Mouse (Mus musculus) brain, embryonic 14.5 days (tissue): ENCODE results near the gene Retreg2.

Experiments used
- CTCF ChIP-seq: fragments of 200-500 bp; IDR thresholded peaks from 2 replicates; pipeline ENCODE4 v1.5.1; 2012; ENCODE audit warnings: inconsistent platforms, mild to moderate bottlenecking, moderate library complexity, borderline replicate concordance; ENCODE audit not compliant: insufficient read depth, insufficient read length; ENCODE audit errors: extremely low read depth
- POLR2A ChIP-seq: fragments of 200-500 bp; IDR thresholded peaks from 2 replicates; pipeline ENCODE4 v1.6.1; 2012; ENCODE audit warnings: mild to moderate bottlenecking, inconsistent platforms, borderline replicate concordance; ENCODE audit not compliant: poor library complexity, insufficient read depth, insufficient read length, severe bottlenecking; ENCODE audit errors: extremely low read depth

DNA sequence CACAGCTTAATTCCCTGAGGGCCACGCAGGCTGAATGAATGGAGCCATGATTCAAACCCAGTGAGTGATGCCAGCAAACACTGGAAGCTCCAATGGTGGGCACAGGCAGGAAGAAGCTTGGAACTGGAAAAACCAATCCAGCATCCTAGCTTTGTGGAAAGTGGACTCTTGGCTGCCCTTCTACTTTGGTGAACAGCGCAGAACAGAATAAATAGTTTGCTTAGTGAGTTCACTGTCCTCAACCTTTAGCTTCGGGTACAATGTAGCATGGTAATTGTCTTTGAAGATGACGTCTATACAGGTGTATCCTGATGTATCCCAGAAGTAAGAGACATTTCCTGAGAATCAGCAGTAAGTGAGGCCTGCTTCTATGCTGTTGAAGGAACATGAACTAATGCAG is 6.1 kb downstream of the Retreg2 start:
- no peak for TF ChIP-seq CTCF
- TF ChIP-seq POLR2A = no peak
